Mouse (Mus musculus) G1E-ER4 (cell line): Measurements from ENCODE around the gene Bcl2a1c. TPM values are rescaled to one million over a fixed set of nuclear protein-coding genes. Genes with fewer than 3 reads are reported as not detected.
"Not testable (repeated sequence)": the region's sequence is repeated elsewhere in the genome, so short reads cannot be mapped to it uniquely, and the experiment has no call there.

Source experiments
- GATA1 ChIP-seq: IDR thresholded peaks from one replicate; pipeline ENCODE4 v1.8.0; 2012; ENCODE audit warnings: low read length, inconsistent platforms
- polyA plus RNA-seq: library from polyadenylated mRNA; stranded (reverse); fragments of >175 nt; gene quantifications from 2 replicates; pipeline ENCODE4 v1.2.3, GENCODE M21; 2012

The Bcl2a1c gene
- polyA plus RNA-seq = not detected in 2 replicates

- TF ChIP-seq GATA1 = not testable (repeated sequence)
Measured at GRCm38 (mm10) chr9:114329855-114330254, at the start of gene Bcl2a1c. TSS of gene Bcl2a1c (plus strand) at chr9:114330135.

GRCm38 (mm10) chr9:114318021-114318420 lies 11.9 kb upstream of the Bcl2a1c start:
- TF ChIP-seq GATA1 = no peak

GRCm38 (mm10) chr9:114326011-114326748 lies 3.8 kb upstream of the Bcl2a1c start:
- TF ChIP-seq GATA1 = no peak

- no peak for TF ChIP-seq GATA1
Measured at GRCm38 (mm10) chr9:114367783-114368470, 38.0 kb downstream of the Bcl2a1c start.

- TF ChIP-seq GATA1 = no peak
Measured at GRCm38 (mm10) chr9:114368471-114368858, 38.5 kb downstream of the Bcl2a1c start.

- TF ChIP-seq GATA1 = no peak
Measured at GRCm38 (mm10) chr9:114375276-114375962, 45.5 kb downstream of the Bcl2a1c start.

GRCm38 (mm10) chr9:114377168-114377567 lies 47.2 kb downstream of the Bcl2a1c start:
- no peak for TF ChIP-seq GATA1

GRCm38 (mm10) chr9:114379871-114380270 lies 49.9 kb downstream of the Bcl2a1c start:
- TF ChIP-seq GATA1 = no peak

Other genes with a start within 250 kb of the Bcl2a1c start
- 7.9 and 8.9 TPM in 2 replicates for gene Crtap, start 60.5 kb downstream of the Bcl2a1c start, polyA plus RNA-seq
- gene Glb1, start 70.9 kb downstream of the Bcl2a1c start, polyA plus RNA-seq = 8.9 and 11.0 TPM in 2 replicates
- gene Tmppe, start 71.0 kb downstream of the Bcl2a1c start, polyA plus RNA-seq = 4.2 and 7.4 TPM in 2 replicates
- gene Ccr4, start 174.8 kb downstream of the Bcl2a1c start, polyA plus RNA-seq = not detected in 2 replicates
- gene C130032M10Rik, start 185.6 kb downstream of the Bcl2a1c start, polyA plus RNA-seq = not detected in 2 replicates
- gene Trim71, start 234.2 kb downstream of the Bcl2a1c start, polyA plus RNA-seq = not detected in 2 replicates